Mouse (Mus musculus): ENCODE results near the gene Tspan32.

DNA sequence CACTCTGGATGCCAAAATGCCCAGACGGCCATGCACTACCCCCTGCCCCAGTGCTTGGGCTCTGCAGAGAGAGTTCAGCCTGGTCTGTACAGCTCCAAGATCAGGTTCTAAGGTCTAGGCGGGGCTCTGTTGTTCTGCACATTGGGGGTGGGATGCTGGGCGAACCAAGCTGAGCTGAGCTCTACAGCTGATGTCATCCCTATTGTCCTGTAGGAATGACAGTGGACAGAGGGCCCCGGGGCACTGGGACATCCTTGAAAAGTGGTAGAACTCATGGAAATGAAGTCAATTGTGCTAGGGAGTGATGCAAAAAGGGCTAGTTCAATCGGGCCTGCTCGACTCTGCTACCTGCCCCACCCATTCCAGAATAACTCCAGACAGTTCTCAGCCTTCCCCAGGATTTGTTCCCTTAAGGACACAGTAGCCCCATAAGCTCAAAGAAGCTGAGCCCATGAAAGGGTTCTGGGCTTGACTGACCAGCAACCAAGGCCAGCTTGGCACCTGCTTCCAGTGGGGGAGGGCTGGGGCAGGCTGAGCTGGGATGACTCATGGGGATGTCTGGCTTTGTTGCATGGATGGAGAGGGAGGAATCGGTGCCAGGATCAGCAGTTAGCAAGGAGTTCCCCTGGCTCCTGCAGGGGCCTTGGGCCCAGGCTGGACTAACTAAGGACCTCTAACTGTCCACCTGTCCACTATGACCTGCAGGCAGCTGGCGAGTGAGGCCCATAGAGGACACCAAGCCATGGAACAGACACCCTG is 8.8 kb downstream of the Tspan32 start:
- TF ChIP-seq CTCF (IDR thresholded peaks at IDR 0.05; ENCODE audit: extremely low read depth, insufficient read length, insufficient replicate concordance, low read depth, low read length) = no peak
- TF ChIP-seq POLR2A (IDR thresholded peaks at IDR 0.05; ENCODE audit: low read depth, low read length) = no peak
